Mouse (Mus musculus): ENCODE data around the gene Krt87. TPM values are rescaled to one million over a fixed set of nuclear protein-coding genes. Genes with fewer than 3 reads are reported as not detected.
A peak's percentile ranks its signal among the peaks of the same experiment; 100 is the strongest.

Krt87 gene
- total RNA-seq, 1 experiment from 2014 or later: not detected

DNA sequence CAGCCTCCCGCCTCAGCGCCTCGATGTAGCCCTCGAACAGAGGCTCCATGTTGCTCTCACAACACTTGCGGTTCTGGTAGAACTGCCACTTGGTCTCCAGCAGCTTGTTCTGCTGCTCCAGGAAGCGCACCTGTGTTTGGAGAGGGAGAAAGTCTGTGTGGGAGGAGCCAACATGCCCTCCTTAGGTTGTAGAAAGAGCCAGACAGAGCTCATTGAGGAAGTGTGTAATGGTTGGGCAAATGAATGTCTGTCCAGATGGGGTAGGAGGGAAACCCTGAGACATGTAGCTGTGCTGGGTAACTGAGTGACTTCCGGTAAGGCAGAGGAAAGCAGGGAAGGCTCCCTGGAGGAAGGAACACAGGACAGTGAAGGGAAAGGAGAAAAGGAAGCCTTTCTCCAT lies 2.0 kb downstream of the Krt87 start:
- ATAC-seq (replicated peaks; ENCODE audit: insufficient number of reproducible peaks, low FRiP score, low TSS enrichment, poor library complexity, severe bottlenecking): no peak

DNA sequence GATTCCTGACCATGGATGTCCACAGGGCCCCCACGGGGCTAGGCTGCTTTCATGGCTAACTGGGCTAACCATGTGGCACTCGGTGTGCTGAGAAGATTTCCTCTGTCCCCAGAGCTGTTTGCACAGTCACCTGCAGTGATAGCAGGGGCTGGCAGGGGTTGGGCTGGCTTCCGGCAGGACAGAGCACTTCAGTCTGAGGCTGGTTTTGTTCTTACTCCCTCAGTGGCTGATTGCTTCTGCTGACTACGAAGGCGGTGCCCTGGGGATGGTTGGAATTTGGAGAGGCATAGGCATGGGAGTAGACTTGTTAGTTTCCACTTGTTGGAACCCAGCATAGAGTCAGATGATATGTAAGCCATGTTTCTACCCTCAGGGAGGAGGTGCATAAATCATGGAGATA lies 13.7 kb downstream of the Krt87 start:
- no peak for ATAC-seq (replicated peaks; ENCODE audit: insufficient number of reproducible peaks, low FRiP score, low TSS enrichment, poor library complexity, severe bottlenecking)

DNA sequence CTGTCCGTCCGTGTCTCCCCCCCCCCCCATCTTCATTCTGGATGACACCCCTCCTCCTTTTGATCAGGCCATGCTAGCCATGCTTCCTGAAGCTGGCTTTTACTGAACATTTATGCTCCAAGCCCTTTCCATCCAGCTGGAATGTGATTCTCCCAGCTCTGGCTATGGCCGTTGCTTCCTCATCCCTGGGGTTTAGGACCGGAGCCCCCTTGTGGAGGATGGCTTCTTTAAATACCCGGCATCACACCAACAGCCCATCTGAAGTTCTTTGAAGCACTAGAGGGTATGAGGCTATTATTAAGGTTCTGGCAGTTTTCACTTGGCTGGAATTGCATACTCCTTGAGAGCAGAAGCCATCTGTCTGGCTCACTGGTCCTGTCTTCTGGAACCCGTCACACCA lies 17.7 kb downstream of the Krt87 start:
- no peak for ATAC-seq (replicated peaks; ENCODE audit: insufficient number of reproducible peaks, low FRiP score, low TSS enrichment, poor library complexity, severe bottlenecking)

DNA sequence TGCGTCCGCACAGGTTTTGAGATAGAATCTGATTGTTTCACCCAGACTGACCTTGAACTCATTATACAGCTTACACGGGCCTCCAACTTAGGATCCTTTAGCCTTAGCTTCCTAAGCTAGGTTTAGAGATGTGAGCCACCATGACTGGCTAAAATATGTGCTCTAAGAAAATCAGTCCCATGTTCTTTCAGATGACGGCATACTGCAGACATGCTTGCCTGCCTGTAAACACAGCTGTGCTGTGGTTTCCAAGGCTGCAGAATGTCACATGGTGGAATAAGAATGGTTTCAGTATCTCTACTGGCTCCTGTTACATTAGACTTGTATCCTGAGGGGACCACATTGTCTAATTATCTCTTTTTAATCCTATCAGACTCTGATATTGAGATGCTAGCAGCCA lies 19.7 kb downstream of the Krt87 start:
- no peak for ATAC-seq (replicated peaks; ENCODE audit: insufficient number of reproducible peaks, low FRiP score, low TSS enrichment, poor library complexity, severe bottlenecking)

DNA sequence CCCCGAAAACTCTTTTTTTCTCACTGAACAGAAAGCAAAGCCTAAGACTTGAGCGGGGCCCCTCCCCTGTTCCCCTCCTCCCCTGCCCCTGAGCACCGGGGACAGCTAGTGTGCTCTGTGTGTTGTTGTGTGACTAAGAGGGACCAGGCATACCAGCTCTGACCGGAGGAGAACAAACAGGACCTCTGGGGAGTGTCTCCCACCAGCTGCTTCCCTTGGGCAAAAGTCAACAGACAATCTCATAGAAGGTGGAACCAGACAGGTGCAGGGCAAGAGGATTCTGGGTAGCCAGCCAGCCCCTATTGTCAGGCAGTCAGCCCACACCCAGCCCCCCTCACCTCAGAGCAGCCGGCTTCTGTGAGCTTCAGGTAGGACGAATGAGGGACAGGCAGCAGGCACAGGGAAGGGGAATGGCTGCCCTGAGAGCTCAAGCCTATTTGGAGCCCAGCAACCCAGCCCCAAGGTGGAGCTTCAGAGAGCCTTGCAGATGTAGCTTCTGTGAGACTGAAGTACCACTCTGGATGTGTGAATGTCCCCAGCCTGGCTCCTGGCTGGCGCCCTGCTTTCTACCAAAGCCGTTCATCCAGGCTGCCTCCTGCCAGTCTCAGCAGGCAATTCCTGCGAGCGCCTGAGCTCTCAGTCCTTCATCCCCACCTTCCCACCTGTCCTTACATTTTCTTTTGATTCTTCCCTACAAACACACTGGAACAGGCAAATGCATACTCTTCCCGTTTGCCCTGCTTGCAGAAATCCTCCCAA lies 23.6 kb downstream of the Krt87 start:
- no peak for ATAC-seq (replicated peaks; ENCODE audit: insufficient number of reproducible peaks, low FRiP score, low TSS enrichment, poor library complexity, severe bottlenecking)

DNA sequence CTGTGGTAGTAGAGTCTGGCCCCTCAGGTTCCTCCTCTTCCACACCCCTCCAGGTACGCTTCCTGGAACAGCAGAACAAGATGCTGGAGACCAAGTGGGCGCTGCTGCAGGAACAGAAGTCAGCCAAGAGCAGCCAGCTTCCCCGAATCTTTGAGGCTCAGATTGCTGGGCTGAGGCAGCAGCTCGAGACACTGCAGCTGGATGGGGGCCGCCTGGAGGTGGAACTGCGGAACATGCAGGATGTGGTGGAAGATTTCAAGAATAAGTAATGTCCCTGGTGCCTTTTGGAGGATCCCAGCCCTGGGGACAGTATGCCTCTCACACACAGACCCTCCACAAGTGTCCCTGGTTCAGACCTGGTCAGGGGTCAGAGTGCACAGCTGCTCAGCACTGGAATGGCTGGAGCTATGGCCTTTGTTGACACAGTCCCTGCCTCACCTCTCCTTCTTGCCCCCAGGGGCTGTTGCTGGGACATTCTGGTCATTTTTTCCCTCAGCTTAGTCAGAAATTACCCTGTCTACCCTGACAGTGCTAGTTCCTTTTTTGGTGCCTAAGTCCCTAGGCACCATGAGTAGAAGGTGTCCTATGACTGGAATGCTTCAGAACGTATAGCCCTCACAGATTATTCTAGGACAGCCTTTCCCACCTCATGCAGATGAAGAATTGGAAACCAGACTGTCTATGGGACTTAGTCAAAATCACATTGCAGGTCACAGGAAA lies 24.5 kb downstream of the Krt87 start:
- no peak for ATAC-seq (replicated peaks; ENCODE audit: insufficient number of reproducible peaks, low FRiP score, low TSS enrichment, poor library complexity, severe bottlenecking)

DNA sequence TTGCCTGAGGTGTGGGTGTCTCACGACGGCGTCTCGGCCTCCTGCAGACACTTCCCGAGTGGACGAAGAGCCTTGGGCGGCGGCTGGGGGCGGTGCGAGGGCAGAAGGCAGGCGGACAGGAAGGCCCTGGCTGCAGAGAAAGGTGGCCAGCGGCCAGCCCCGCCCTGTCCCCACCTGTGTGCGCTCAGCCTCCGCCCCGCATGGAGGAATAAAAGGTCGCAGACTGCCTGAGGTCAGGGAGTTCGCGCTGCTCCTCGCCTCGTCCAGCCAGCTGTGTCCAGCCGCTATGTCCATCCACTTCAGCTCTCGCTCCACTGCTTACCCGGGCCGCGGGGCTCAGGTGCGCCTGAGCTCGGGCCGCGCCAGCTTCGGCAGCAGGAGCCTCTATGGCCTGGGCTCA lies 26.4 kb downstream of the Krt87 start:
- ATAC-seq (replicated peaks; ENCODE audit: insufficient number of reproducible peaks, low FRiP score, low TSS enrichment, poor library complexity, severe bottlenecking): no peak

DNA sequence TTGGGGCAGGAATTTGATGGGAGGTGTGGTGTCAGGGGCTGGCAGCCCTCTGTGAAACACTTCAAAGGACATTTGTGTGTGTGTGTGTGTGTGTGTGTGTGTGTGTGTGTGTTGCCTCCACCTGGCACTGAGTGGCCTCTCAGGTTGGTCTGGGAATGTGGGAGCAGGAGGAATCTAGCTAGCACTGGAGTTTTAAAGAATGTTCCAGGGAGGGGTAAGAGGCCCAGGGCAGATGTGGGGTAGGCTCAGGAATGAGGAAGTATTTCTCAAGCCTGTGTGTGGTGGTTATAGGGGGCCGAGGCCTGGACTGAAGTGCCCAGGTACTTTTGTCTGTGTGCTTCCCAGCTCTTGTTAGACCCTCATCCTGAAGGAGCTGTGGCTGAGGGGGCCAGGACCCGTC lies 27.8 kb downstream of the Krt87 start, which contains the start of gene Krt7:
Gene Krt7 (plus strand): TSS at position 269 of the 400 bp plus-strand sequence.
- ATAC-seq (replicated peaks; ENCODE audit: insufficient number of reproducible peaks, low FRiP score, low TSS enrichment, poor library complexity, severe bottlenecking): peak; percentile 53; the same call in 1 of the 2 replicates

DNA sequence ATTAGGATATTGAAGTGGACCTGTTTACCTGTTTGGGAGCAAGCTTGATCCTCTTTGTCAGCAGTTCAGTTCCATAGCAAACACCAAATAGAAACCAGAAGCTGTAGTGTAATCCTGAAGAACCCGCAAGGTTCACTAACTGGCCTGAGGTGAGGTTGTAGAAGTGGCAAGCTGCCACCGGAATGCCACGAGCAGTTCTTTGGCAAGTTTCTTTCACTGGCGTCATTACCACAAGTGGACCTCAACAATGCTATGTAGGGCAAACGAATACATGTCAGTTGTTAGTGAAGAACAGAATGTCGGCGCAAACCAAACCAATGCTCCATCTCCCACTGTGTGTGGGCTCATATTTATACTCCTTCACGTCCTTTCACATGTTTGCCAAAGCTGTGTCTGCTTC lies 40.3 kb downstream of the Krt87 start:
- ATAC-seq (replicated peaks; ENCODE audit: insufficient number of reproducible peaks, low FRiP score, low TSS enrichment, poor library complexity, severe bottlenecking): no peak

DNA sequence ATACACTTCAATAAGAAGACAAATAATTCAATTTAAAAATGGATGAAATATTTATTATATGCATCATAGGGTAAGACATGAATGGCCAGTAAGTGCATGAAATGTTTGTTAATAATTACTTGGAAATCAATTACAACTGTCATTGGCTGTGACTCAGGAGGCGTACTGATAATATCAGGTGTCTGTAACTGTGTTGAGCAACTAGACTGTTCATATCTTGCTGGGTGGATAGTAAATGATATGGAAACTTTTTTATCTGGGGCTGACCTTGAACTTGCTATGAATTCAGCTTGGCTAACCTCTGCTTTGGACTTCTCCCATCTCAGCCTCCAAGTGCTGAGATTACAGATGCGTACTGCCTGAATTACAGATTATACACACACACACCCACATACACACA lies 40.9 kb downstream of the Krt87 start:
- no peak for ATAC-seq (replicated peaks; ENCODE audit: insufficient number of reproducible peaks, low FRiP score, low TSS enrichment, poor library complexity, severe bottlenecking)

DNA sequence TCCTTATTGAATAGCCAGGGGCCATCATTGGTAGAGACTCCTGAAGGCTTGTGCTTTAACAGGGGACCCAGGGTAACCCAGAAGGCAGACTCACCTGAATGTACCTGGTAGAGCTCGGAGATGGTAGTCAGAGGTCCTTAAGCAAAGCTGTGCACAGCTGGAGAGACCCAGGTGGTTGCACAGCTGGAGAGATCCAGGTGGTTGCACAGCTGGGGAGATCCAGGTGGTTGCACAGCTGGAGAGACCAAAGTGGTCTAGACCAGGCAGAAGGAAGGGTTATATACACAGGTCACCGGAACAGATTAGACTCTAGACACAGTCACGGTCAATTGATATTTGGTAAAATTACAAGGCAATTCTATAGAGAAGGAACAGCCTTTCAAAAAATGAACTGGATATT lies 41.7 kb downstream of the Krt87 start:
- no peak for ATAC-seq (replicated peaks; ENCODE audit: insufficient number of reproducible peaks, low FRiP score, low TSS enrichment, poor library complexity, severe bottlenecking)

DNA sequence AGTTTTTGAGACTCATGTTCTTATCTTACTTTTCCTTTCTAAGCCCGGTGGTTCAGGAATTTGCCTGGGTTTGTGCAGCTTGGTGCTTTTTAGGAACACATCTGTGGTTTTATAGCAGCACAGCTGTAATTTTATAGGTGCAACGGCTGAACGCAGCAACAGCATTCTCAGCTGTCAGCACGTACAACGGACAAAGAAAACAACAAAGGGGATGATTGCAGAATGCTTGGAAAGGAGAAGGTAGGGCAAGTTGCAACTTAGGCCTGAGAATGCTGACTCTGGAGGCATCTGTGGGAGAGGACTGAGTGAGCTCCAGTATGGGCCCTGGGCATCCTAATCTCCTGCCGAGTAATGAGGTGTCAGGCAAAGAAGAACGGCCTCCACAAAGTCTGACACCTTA lies 42.1 kb downstream of the Krt87 start:
- no peak for ATAC-seq (replicated peaks; ENCODE audit: insufficient number of reproducible peaks, low FRiP score, low TSS enrichment, poor library complexity, severe bottlenecking)

DNA sequence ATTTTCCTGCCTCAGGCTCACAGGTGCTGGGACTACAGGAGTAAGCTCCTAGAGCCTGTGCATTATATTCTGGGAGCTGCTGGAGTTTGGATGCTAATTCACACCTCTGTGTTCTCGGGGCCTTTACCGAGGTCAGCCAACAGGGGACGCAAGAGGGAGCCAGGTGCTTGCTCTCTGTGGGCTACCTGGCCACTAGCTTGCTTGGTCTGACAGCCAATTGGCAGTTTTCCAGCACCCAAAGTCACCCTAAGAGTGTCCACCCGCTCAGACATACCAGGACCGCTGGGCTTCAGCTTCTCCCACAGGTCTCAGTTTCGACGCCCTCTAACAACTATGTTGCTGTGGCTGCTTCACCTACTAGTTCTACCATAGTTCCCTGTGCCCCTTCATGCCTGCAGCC lies 43.7 kb downstream of the Krt87 start:
- no peak for ATAC-seq (replicated peaks; ENCODE audit: insufficient number of reproducible peaks, low FRiP score, low TSS enrichment, poor library complexity, severe bottlenecking)

DNA sequence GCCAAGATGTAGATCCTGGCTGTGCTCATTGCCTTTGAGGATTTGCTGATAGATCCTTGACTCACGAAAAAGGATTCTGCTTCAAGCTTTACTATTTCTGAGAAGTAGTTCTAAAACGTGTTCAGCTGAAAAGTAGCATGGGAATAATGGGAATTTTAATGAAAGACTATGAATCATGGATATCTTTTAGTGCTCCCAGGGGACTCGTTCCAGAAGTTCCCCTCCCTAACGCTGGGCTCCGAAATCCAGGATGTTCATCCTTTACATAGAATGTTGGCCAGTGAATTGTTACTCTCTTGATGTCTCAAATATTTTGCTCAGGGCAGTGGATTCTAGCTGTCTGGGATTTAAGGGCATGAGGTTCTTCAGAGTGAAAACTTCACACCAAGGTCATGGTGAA lies 46.4 kb downstream of the Krt87 start:
- ATAC-seq (replicated peaks; ENCODE audit: insufficient number of reproducible peaks, low FRiP score, low TSS enrichment, poor library complexity, severe bottlenecking): no peak

DNA sequence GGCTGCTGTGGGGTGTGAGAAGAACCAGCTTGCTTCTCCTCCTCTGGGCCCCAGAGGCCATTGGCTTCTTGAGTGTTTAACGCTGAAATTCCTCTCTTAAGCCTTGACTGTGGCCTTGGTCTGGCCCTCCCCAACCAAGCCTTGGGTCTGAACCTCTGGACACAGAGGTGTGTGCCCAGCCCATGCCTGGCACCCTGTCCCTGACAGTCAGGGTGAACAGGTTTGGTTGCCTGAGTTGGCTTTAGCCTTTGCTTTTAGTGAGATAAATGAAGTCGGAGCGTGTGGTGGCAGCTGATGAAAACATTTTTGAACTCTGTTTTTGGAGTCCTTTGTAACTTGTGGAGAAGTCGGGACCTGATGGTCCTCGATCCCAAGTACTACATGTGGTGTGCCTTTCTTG lies 48.4 kb downstream of the Krt87 start:
- no peak for ATAC-seq (replicated peaks; ENCODE audit: insufficient number of reproducible peaks, low FRiP score, low TSS enrichment, poor library complexity, severe bottlenecking)

DNA sequence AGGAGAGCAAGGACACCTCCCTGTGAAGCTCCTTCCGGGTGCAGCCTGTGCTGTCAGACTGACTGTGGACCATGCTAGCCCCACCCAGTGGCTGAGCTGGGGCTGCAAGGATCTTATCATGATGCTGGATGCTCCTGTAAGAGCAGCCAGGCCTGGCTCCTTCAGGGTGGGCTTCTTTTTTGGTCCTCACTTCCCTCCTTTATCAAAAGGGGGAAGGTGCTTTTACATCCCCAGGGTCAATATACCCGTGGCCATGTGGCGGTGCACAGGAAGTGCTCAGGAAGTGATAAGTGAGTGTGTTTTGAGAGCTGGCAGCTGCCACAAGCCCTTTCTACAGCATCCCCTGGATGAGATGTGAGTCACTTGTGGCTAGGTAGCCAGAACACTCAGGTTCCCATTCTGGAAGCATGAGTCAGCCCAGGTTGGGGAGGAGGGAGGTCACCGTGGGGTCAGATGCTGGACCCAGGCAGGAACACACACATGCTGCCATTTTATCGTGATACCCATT lies 50.5 kb downstream of the Krt87 start:
- ATAC-seq (replicated peaks; ENCODE audit: insufficient number of reproducible peaks, low FRiP score, low TSS enrichment, poor library complexity, severe bottlenecking): peak; percentile 9; the same call in 1 of the 2 replicates

DNA sequence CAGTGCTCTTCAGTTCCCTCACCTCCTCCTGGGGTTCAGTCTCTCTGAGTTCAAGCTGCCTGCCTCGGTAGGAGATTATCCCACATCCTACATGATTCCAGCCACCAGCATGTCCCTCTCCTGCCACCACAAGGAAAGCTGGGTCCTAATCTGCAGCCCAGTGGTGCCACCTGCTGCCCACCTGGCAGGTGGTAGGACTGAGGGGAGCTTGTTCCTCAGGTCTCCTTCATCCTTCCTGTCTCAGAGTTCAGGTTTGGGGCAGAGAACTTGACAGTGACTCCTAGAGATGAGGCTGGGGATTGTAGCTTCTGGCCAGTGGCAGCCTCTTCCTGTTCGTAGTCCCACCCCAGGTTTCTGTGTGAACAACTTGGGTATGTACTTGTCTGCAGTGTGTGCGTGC lies 51.4 kb downstream of the Krt87 start:
- peak; percentile 9; the same call in 1 of the 2 replicates for ATAC-seq (replicated peaks; ENCODE audit: insufficient number of reproducible peaks, low FRiP score, low TSS enrichment, poor library complexity, severe bottlenecking)

DNA sequence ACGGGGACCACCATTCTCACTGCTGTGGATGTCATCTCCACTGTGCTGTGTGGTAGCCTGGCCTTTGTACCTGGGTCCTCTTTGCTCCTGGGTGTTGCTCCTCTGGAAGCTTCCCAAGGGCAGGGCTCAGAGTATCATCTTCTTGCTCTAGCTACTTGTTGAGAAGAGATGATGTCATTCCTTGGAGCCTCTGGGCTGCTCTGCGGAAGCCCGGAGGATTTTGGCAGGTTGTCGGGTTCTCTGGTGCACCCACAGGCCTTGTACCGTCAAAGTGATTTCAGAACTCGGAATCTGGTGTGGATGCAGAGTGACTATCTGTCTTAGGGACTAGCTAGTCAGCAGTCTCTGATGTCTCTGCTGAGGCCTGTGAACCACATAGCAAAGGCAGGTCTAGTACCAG lies 53.5 kb downstream of the Krt87 start:
- no peak for ATAC-seq (replicated peaks; ENCODE audit: insufficient number of reproducible peaks, low FRiP score, low TSS enrichment, poor library complexity, severe bottlenecking)

DNA sequence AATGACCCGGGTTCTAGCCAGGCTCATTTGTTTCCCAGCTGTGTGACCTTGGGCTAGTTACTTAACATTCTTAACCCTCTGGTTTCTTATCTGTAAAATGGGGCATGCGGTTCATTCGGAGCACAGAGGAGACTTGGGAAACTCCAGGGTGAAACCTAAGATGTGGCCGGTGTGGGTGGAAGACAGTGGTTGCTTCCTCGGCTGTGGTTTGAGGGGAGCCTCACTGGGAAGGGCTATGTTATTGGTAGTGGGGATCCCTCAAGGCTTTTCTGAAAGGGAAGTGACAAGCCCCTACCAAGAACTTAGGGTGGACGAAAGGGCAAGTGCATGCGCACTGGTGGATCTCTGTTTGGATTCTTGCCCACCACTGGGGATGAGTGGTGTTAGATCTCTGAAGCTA lies 54.0 kb downstream of the Krt87 start:
- ATAC-seq (replicated peaks; ENCODE audit: insufficient number of reproducible peaks, low FRiP score, low TSS enrichment, poor library complexity, severe bottlenecking): peak; percentile 16

DNA sequence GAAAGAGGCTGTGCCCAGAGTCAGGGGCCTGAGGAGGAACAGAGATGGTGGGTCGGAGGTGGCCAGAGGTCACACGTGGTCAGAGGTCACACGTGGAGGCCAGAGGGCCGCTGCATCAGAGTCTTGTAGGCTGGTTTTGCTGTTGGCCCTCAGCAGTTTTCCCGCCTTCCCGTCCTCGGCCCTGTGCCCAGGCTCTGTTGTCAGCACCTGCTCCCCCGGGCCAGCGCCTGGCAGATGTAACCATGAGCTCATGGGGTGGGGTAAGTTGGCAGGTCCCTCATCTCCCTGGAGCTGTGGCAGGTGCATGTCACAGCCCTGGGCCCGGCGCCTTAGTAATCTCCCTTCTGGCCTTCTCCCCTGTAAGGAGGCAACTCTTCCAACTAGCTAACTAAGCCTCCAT lies 55.8 kb downstream of the Krt87 start:
- ATAC-seq (replicated peaks; ENCODE audit: insufficient number of reproducible peaks, low FRiP score, low TSS enrichment, poor library complexity, severe bottlenecking): no peak
